Mouse (Mus musculus) heart, embryonic 14.5 days (tissue): ENCODE measurements at regions not wholly inside any gene's neighbourhood (a gene's known extent, or its start where the extent isn't known, plus 50 kb on each side); places are given as distances from the start of the nearest gene placed in this dataset.
"Not testable (repeated sequence)": the region's sequence is repeated elsewhere in the genome, so short reads cannot be mapped to it uniquely, and the experiment has no call there.

Experiments
- ATAC-seq: fragments of 200-750 bp; cut with Nextera tagmentation; 2 replicates; pipeline ENCODE4 v1.8.0; 2017; ENCODE audit warnings: low read depth, moderate TSS enrichment; ENCODE audit not compliant: insufficient number of reproducible peaks, insufficient read depth, low FRiP score
- H3K27ac ChIP-seq, 2 experiments: fragments of 200-500 bp in 1 of 2; fragments of 300-500 bp in 1 of 2; sonication (generic) in 1 of 2; replicated peaks in 1 of 2; 2 replicates each; pipeline ENCODE4 v1.5.1; 2012 to 2014; ENCODE audit warnings: low read depth in 2 of 2, low read length in 2 of 2, control low read depth in 1 of 2, mild to moderate bottlenecking in 1 of 2, mixed read lengths in 1 of 2; ENCODE audit not compliant: control insufficient read depth in 1 of 2, insufficient read depth in 1 of 2
- H3K27me3 ChIP-seq: fragments of 300-500 bp; sonication (generic); 2 replicates; pipeline ENCODE4 v1.6.1; 2014; ENCODE audit warnings: mild to moderate bottlenecking, low read length, control low read depth; ENCODE audit not compliant: control insufficient read depth, insufficient read depth
- H3K36me3 ChIP-seq: fragments of 300-500 bp; sonication (generic); 2 replicates; pipeline ENCODE4 v1.6.1; 2014; ENCODE audit warnings: mild to moderate bottlenecking, control low read depth, low read length, mixed read lengths; ENCODE audit not compliant: control insufficient read depth, insufficient read depth
- H3K4me1 ChIP-seq, 2 experiments: fragments of 200-500 bp in 1 of 2; fragments of 300-500 bp in 1 of 2; sonication (generic) in 1 of 2; 2 replicates each; pipeline ENCODE4 v1.6.1; 2012 to 2014; ENCODE audit warnings: low read length in 2 of 2, control low read depth in 1 of 2, mixed read lengths in 1 of 2; ENCODE audit not compliant: control insufficient read depth in 2 of 2, insufficient read depth in 2 of 2
- H3K4me2 ChIP-seq: fragments of 300-500 bp; sonication (generic); 2 replicates; pipeline ENCODE4 v1.6.1; 2014; ENCODE audit warnings: mild to moderate bottlenecking, low read length
- H3K4me3 ChIP-seq, 2 experiments: fragments of 200-500 bp in 1 of 2; fragments of 300-500 bp in 1 of 2; sonication (generic) in 1 of 2; 2 replicates each; pipeline ENCODE4 v1.5.1; 2012 to 2014; ENCODE audit warnings: low read length in 2 of 2, mild to moderate bottlenecking in 2 of 2, control low read depth in 1 of 2, low read depth in 1 of 2, moderate library complexity in 1 of 2; ENCODE audit not compliant: control insufficient read depth in 1 of 2, insufficient read depth in 1 of 2
- H3K9ac ChIP-seq: fragments of 300-500 bp; sonication (generic); 2 replicates; pipeline ENCODE4 v1.6.1; 2014; ENCODE audit warnings: mild to moderate bottlenecking, low read length
- H3K9me3 ChIP-seq: fragments of 300-500 bp; sonication (generic); 2 replicates; pipeline ENCODE4 v1.6.1; 2016; ENCODE audit warnings: low read length, control low read depth; ENCODE audit not compliant: control insufficient read depth
- WGBS: fragments of 180-500 bp; shearing (Covaris S2); extraction: QIAGEN DNeasy Blood & Tissue Kit; methylation state at CpG from one replicate; pipeline ENCODE4 v1.1.7; 2014; 5-methylcytosine and 5-hydroxymethylcytosine counted together

GRCm38 (mm10) chr14:53343849-53344248, 848.3 kb upstream of the Olfr1507 start:
- not testable (repeated sequence) for H3K4me2 ChIP-seq, H3K9ac ChIP-seq, ATAC-seq, H3K27me3 ChIP-seq, H3K9me3 ChIP-seq, H3K36me3 ChIP-seq, H3K4me1 ChIP-seq, H3K4me3 ChIP-seq, H3K27ac ChIP-seq
- WGBS = 52% methylated on average over 5 of the region's 5 CpGs

- not testable (repeated sequence) for H3K9me3 ChIP-seq, H3K9ac ChIP-seq, H3K4me1 ChIP-seq, H3K27ac ChIP-seq, H3K27me3 ChIP-seq, H3K4me2 ChIP-seq, H3K36me3 ChIP-seq, ATAC-seq, H3K4me3 ChIP-seq
- WGBS = 20% methylated on average over 1 of the region's 4 CpGs
These were observed 843.6 kb upstream of the Olfr1507 start for GRCm38 (mm10) chr14:53339167-53339566.

- H3K4me3 ChIP-seq, H3K27me3 ChIP-seq, ATAC-seq, H3K36me3 ChIP-seq, H3K9me3 ChIP-seq, H3K4me2 ChIP-seq, H3K9ac ChIP-seq, H3K27ac ChIP-seq, H3K4me1 ChIP-seq: not testable (repeated sequence)
- 52% methylated on average over 3 of the region's 8 CpGs for WGBS
These were observed 841.9 kb upstream of the Olfr1507 start for GRCm38 (mm10) chr14:53337446-53337845.

- not testable (repeated sequence) for H3K4me2 ChIP-seq, ATAC-seq, H3K27me3 ChIP-seq, H3K4me3 ChIP-seq, H3K27ac ChIP-seq, H3K9me3 ChIP-seq, H3K9ac ChIP-seq, H3K36me3 ChIP-seq, H3K4me1 ChIP-seq
- 8% methylated on average over 1 of the region's 2 CpGs for WGBS
These were observed 841.2 kb upstream of the Olfr1507 start for GRCm38 (mm10) chr14:53336705-53337104.

GRCm38 (mm10) chr14:53334451-53334850, 838.9 kb upstream of the Olfr1507 start:
- H3K9me3 ChIP-seq, H3K27me3 ChIP-seq, H3K4me2 ChIP-seq, H3K27ac ChIP-seq, H3K36me3 ChIP-seq, H3K4me3 ChIP-seq, H3K9ac ChIP-seq, H3K4me1 ChIP-seq, ATAC-seq: not testable (repeated sequence)
- no CpG with 5 or more reads among the region's 4 CpGs for WGBS

- H3K27me3 ChIP-seq, H3K9me3 ChIP-seq, ATAC-seq, H3K4me1 ChIP-seq, H3K9ac ChIP-seq, H3K27ac ChIP-seq, H3K4me2 ChIP-seq, H3K36me3 ChIP-seq, H3K4me3 ChIP-seq: not testable (repeated sequence)
These were observed 835.6 kb upstream of the Olfr1507 start for GRCm38 (mm10) chr14:53331153-53331552.

GRCm38 (mm10) chr14:53324367-53324766, 828.8 kb upstream of the Olfr1507 start:
- ATAC-seq, H3K36me3 ChIP-seq, H3K4me2 ChIP-seq, H3K4me1 ChIP-seq, H3K27ac ChIP-seq, H3K9me3 ChIP-seq, H3K27me3 ChIP-seq, H3K9ac ChIP-seq, H3K4me3 ChIP-seq: not testable (repeated sequence)
- 40% methylated on average over 1 of the region's 7 CpGs for WGBS

- H3K27me3 ChIP-seq, H3K9ac ChIP-seq, H3K4me3 ChIP-seq, H3K9me3 ChIP-seq, H3K4me1 ChIP-seq, H3K36me3 ChIP-seq, H3K27ac ChIP-seq, H3K4me2 ChIP-seq, ATAC-seq: not testable (repeated sequence)
- no CpG with 5 or more reads among the region's 9 CpGs for WGBS
These were observed 823.2 kb upstream of the Olfr1507 start for GRCm38 (mm10) chr14:53318512-53319309.
